ENCODE assay signal across 26 mouse cellular contexts in genomic region chr13:52069714-52070113, GRCm38 (mm10).
DNase-seq lines count a peak whose midpoint lies in the region.
"Had no signal": no experiment of that assay in that cellular context is flagged by ENCODE, and none has a peak within 500 bp of the region (broad histone marks: within the 10 kb centered on the region; RNA-seq: fewer than 3 reads in every experiment).

No protein-coding gene starts in this region.

- no peaks in the 10 kb centered on the region for H3K9me3 ChIP-seq in embryonic facial prominence, embryonic 10.5 days
- H3K9me3 ChIP-seq: forebrain, embryonic 15.5 days; G1E; heart, embryonic 12.5 days; liver, embryonic 13.5 days; lung, embryonic 15.5 days; megakaryocyte, embryonic 14.5 days; midbrain, embryonic 15.5 days; neural tube, embryonic 12.5 days had no signal

- H3K4me3 ChIP-seq in embryonic facial prominence, embryonic 10.5 days = no peak overlapping the region
- H3K4me3 ChIP-seq: forebrain, embryonic 15.5 days; heart, embryonic 12.5 days; left cerebral cortex, adult 2 months; liver, embryonic 13.5 days; lung, embryonic 15.5 days; megakaryocyte, embryonic 14.5 days; midbrain, embryonic 15.5 days; neural tube, embryonic 12.5 days had no signal

- no peak overlapping the region for H3K27ac ChIP-seq in embryonic facial prominence, embryonic 10.5 days (replicated peaks)
- H3K27ac ChIP-seq: forebrain, embryonic 15.5 days; hindbrain, postnatal 0 days; left cerebral cortex, adult 2 months; liver, embryonic 13.5 days; lung, embryonic 15.5 days; midbrain, embryonic 15.5 days; neural tube, embryonic 12.5 days had no signal

- peaks cover 45% of the 10 kb centered on the region for H3K4me1 ChIP-seq in embryonic facial prominence, embryonic 10.5 days
- H3K4me1 ChIP-seq: forebrain, embryonic 15.5 days; midbrain, embryonic 15.5 days; neural tube, embryonic 12.5 days had no signal

- H3K36me3 ChIP-seq in embryonic facial prominence, embryonic 10.5 days (replicated peaks) = no peaks in the 10 kb centered on the region
- H3K36me3 ChIP-seq: forebrain, embryonic 15.5 days; G1E; heart, embryonic 12.5 days; liver, embryonic 13.5 days; lung, embryonic 15.5 days; midbrain, embryonic 15.5 days; neural tube, embryonic 12.5 days had no signal

- 73% methylated on average over 3 of the region's 3 CpGs for WGBS in embryonic facial prominence, embryonic 10.5 days

- H3K27me3 ChIP-seq in embryonic facial prominence, embryonic 10.5 days (replicated peaks; ENCODE audit: low read depth, poor library complexity, severe bottlenecking) = no peaks in the 10 kb centered on the region
- H3K27me3 ChIP-seq: CH12.LX; forebrain, embryonic 15.5 days; heart, embryonic 12.5 days; liver, embryonic 13.5 days; lung, embryonic 15.5 days; midbrain, embryonic 15.5 days; neural tube, embryonic 12.5 days had no signal

- peak; percentile 28 for DNase-seq in lung, postnatal 10 days
- DNase-seq in lung, adult 18-20 months = no peak
- DNase-seq in 3134 (ENCODE audit: extremely low read depth, insufficient read length, low spot score) = peak; percentile 45
- peak; percentile 82 for DNase-seq in 3T3-L1 (ENCODE audit: low read depth, low spot score)
- DNase-seq in R1 (ENCODE audit: low read depth, low spot score) = peak; percentile 41
- no peak for DNase-seq in kidney, postnatal 14 days
- DNase-seq in embryonic facial prominence, embryonic 10.5 days (ENCODE audit: low spot score) = no peak
- DNase-seq: cerebellum, adult 11 months; gastrocnemius, postnatal 10 days; heart, adult 11 months; heart, postnatal 10 days; layer of hippocampus, adult 9-11 months; liver, embryonic 13.5 days; right cerebral cortex, postnatal 14 days; spleen, adult 18-20 months; thymus, postnatal 4 days had no signal

Comparison
In these comparisons a context has a peak if more than half of its experiments do, and no peak if none do; other contexts are left out.
1. DNase-seq: peak in lung, postnatal 10 days (single experiment), 3134 (single experiment), 3T3-L1 (single experiment) and R1 (single experiment); none in lung, adult 18-20 months (0 of 2), kidney, postnatal 14 days (single experiment) and embryonic facial prominence, embryonic 10.5 days (single experiment).